In genomic region chr10:98972912-98973605, GRCm38 (mm10) we compare ENCODE assay signal across 27 mouse cellular contexts. TPM values are rescaled to one million over a fixed set of nuclear protein-coding genes. Genes with fewer than 3 reads are reported as not detected.
A peak's percentile ranks its signal among the peaks of the same experiment; 100 is the strongest.
DNase-seq lines count a peak whose midpoint lies in the region; ATAC-seq and TF ChIP-seq lines count a peak whose summit lies in the region.
"Had no signal": no experiment of that assay in that cellular context is flagged by ENCODE, and none has a peak within 500 bp of the region (broad histone marks: within the 10 kb centered on the region; RNA-seq: fewer than 3 reads in every experiment).

No protein-coding gene starts in this region.

- ATAC-seq in embryonic facial prominence, embryonic 11.5 days (replicated peaks; ENCODE audit: insufficient number of reproducible peaks, low FRiP score, low TSS enrichment, low read depth): 0 out of 2 replicates have a peak, but pooled peaks have one; percentile 56
- ATAC-seq in kidney, postnatal 0 days (replicated peaks; ENCODE audit: low FRiP score, low read depth): 0 out of 2 replicates have a peak, but pooled peaks have one; percentile 64
- peak; percentile 61; the same call in 1 of the 2 replicates for ATAC-seq in intestine, postnatal 0 days
- ATAC-seq in hindbrain, embryonic 12.5 days (ENCODE audit: low FRiP score): no peak
- ATAC-seq: forebrain, embryonic 15.5 days; midbrain, embryonic 16.5 days had no signal

- in situ Hi-C loops in CH12.LX (cut with MboI; ENCODE audit: low pct_ligation_motif_present, low pct_unique_long_range_greater_than_20kb, low sequenced_read_pairs): no loop called here

- no peak for TF ChIP-seq RAD21 in CH12.LX (IDR thresholded peaks at IDR 0.05; ENCODE audit: low read depth, low read length)

- TF ChIP-seq CTCF in kidney, postnatal 0 days (IDR thresholded peaks at IDR 0.05; ENCODE audit: low read depth): no peak
- no peak for TF ChIP-seq CTCF in CH12.LX (conservative IDR thresholded peaks at IDR 0.05 in 1 of 2, IDR thresholded peaks at IDR 0.05 in 1 of 2; ENCODE audit: low read depth in 2 of 2, low read length in 2 of 2)
- no peak for TF ChIP-seq CTCF in intestine, postnatal 0 days (IDR thresholded peaks at IDR 0.05; ENCODE audit: low read depth)

- H3K4me3 ChIP-seq in embryonic facial prominence, embryonic 11.5 days (ENCODE audit: low read depth, low read length): no peak overlapping the region
- H3K4me3 ChIP-seq in embryonic facial prominence, embryonic 10.5 days: no peak overlapping the region
- H3K4me3 ChIP-seq in kidney, postnatal 0 days (replicated peaks; ENCODE audit: low read depth, low read length): no peak overlapping the region
- H3K4me3 ChIP-seq in CH12.LX (replicated peaks in 1 of 3; ENCODE audit: low read depth in 2 of 3, low read length in 2 of 3, poor library complexity in 1 of 3): no peak overlapping the region
- no peak overlapping the region for H3K4me3 ChIP-seq in intestine, postnatal 0 days (ENCODE audit: low read depth, low read length)
- no peak overlapping the region for H3K4me3 ChIP-seq in hindbrain, embryonic 10.5 days
- H3K4me3 ChIP-seq in hindbrain, embryonic 12.5 days: no peak overlapping the region
- H3K4me3 ChIP-seq: embryonic facial prominence, embryonic 12.5 days; forebrain, embryonic 10.5 days; forebrain, embryonic 15.5 days; heart, embryonic 10.5 days; heart, embryonic 15.5 days; kidney, embryonic 15.5 days; limb, embryonic 15.5 days; liver, embryonic 13.5 days had no signal

- no peaks in the 10 kb centered on the region for H3K9me3 ChIP-seq in embryonic facial prominence, embryonic 11.5 days (replicated peaks; ENCODE audit: control insufficient read depth, low read length)
- H3K9me3 ChIP-seq in embryonic facial prominence, embryonic 10.5 days: no peaks in the 10 kb centered on the region
- H3K9me3 ChIP-seq in kidney, postnatal 0 days (replicated peaks; ENCODE audit: low read length): no peaks in the 10 kb centered on the region
- H3K9me3 ChIP-seq in CH12.LX (replicated peaks; ENCODE audit: low read length): no peaks in the 10 kb centered on the region
- H3K9me3 ChIP-seq in intestine, postnatal 0 days (ENCODE audit: control insufficient read depth): no peaks in the 10 kb centered on the region
- H3K9me3 ChIP-seq in hindbrain, embryonic 10.5 days: no peaks in the 10 kb centered on the region
- no peaks in the 10 kb centered on the region for H3K9me3 ChIP-seq in hindbrain, embryonic 12.5 days (replicated peaks)
- H3K9me3 ChIP-seq: embryonic facial prominence, embryonic 12.5 days; forebrain, embryonic 15.5 days; G1E; heart, embryonic 10.5 days; heart, embryonic 15.5 days; kidney, embryonic 15.5 days; limb, embryonic 15.5 days; liver, embryonic 13.5 days had no signal

- peaks cover 26% of the 10 kb centered on the region for H3K79me2 ChIP-seq in CH12.LX (replicated peaks; ENCODE audit: control insufficient read depth, extremely low read depth, insufficient read depth, poor library complexity, severe bottlenecking)

- WGBS in embryonic facial prominence, embryonic 11.5 days: 70% methylated on average over 18 of the region's 18 CpGs
- 77% methylated on average over 18 of the region's 18 CpGs for WGBS in embryonic facial prominence, embryonic 10.5 days
- 65% methylated on average over 18 of the region's 18 CpGs for WGBS in kidney, postnatal 0 days
- 64% methylated on average over 18 of the region's 18 CpGs for WGBS in intestine, postnatal 0 days
- 90% methylated on average over 18 of the region's 18 CpGs for WGBS in hindbrain, embryonic 10.5 days
- 87% methylated on average over 18 of the region's 18 CpGs for WGBS in hindbrain, embryonic 12.5 days

- no peaks in the 10 kb centered on the region for H3K36me3 ChIP-seq in embryonic facial prominence, embryonic 11.5 days (replicated peaks; ENCODE audit: control insufficient read depth, insufficient read depth, low read depth, low read length)
- H3K36me3 ChIP-seq in embryonic facial prominence, embryonic 10.5 days (replicated peaks): peaks cover 34% of the 10 kb centered on the region
- H3K36me3 ChIP-seq in kidney, postnatal 0 days (ENCODE audit: insufficient read depth, low read length): 0 out of 2 replicates have a peak, but pooled peaks cover 9% of the 10 kb centered on the region
- H3K36me3 ChIP-seq in CH12.LX (replicated peaks in 1 of 2; ENCODE audit: control insufficient read depth in 1 of 2, insufficient read depth in 1 of 2, low read length in 1 of 2): peaks cover 3 to 33% of the 10 kb centered on the region in 2 experiments
- peaks cover 18% of the 10 kb centered on the region for H3K36me3 ChIP-seq in intestine, postnatal 0 days (ENCODE audit: control insufficient read depth, insufficient read depth)
- peaks cover 28% of the 10 kb centered on the region for H3K36me3 ChIP-seq in hindbrain, embryonic 10.5 days
- peaks cover 7% of the 10 kb centered on the region; the same call in 1 of the 2 replicates for H3K36me3 ChIP-seq in hindbrain, embryonic 12.5 days

- H3K9ac ChIP-seq in embryonic facial prominence, embryonic 11.5 days (replicated peaks; ENCODE audit: low read length): no peak overlapping the region
- H3K9ac ChIP-seq in kidney, postnatal 0 days (ENCODE audit: low read depth, low read length): no peak overlapping the region
- H3K9ac ChIP-seq in CH12.LX (ENCODE audit: insufficient read depth, low read depth): no peak overlapping the region
- H3K9ac ChIP-seq in intestine, postnatal 0 days (ENCODE audit: low read depth, low read length): no peak overlapping the region
- no peak overlapping the region for H3K9ac ChIP-seq in hindbrain, embryonic 12.5 days
- H3K9ac ChIP-seq: embryonic facial prominence, embryonic 12.5 days; forebrain, embryonic 15.5 days; heart, embryonic 15.5 days; hindbrain, embryonic 14.5 days; kidney, embryonic 15.5 days; limb, embryonic 15.5 days; liver, embryonic 13.5 days had no signal

- H3K27ac ChIP-seq in embryonic facial prominence, embryonic 11.5 days (replicated peaks; ENCODE audit: low read depth, low read length): no peak overlapping the region
- H3K27ac ChIP-seq in embryonic facial prominence, embryonic 10.5 days (replicated peaks): no peak overlapping the region
- no peak overlapping the region for H3K27ac ChIP-seq in kidney, postnatal 0 days
- H3K27ac ChIP-seq in CH12.LX (ENCODE audit: insufficient read depth, low read depth): no peak overlapping the region
- H3K27ac ChIP-seq in intestine, postnatal 0 days (ENCODE audit: low read depth, low read length): no peak overlapping the region
- H3K27ac ChIP-seq in hindbrain, embryonic 10.5 days: no peak overlapping the region
- H3K27ac ChIP-seq in hindbrain, embryonic 12.5 days: no peak overlapping the region
- H3K27ac ChIP-seq: embryonic facial prominence, embryonic 12.5 days; forebrain, embryonic 10.5 days; forebrain, embryonic 15.5 days; heart, embryonic 10.5 days; heart, embryonic 15.5 days; hindbrain, embryonic 14.5 days; kidney, embryonic 15.5 days; limb, embryonic 15.5 days; liver, embryonic 13.5 days had no signal

- no peak overlapping the region for H3K4me2 ChIP-seq in embryonic facial prominence, embryonic 11.5 days (ENCODE audit: low read depth, low read length)
- H3K4me2 ChIP-seq in kidney, postnatal 0 days (ENCODE audit: low read length): no peak overlapping the region
- H3K4me2 ChIP-seq in CH12.LX (ENCODE audit: insufficient read depth, low read depth, poor library complexity, severe bottlenecking): no peak overlapping the region
- 0 out of 2 replicates have a peak overlapping the region, but pooled peaks have one; percentile 10 for H3K4me2 ChIP-seq in intestine, postnatal 0 days (replicated peaks; ENCODE audit: low read depth)
- no peak overlapping the region for H3K4me2 ChIP-seq in hindbrain, embryonic 12.5 days (replicated peaks)
- H3K4me2 ChIP-seq: embryonic facial prominence, embryonic 12.5 days; forebrain, embryonic 15.5 days; heart, embryonic 15.5 days; hindbrain, embryonic 14.5 days; kidney, embryonic 15.5 days; limb, embryonic 15.5 days; liver, embryonic 13.5 days had no signal

- no peak for TF ChIP-seq POLR2A in CH12.LX (IDR thresholded peaks at IDR 0.05; ENCODE audit: low read depth, low read length)

- TF ChIP-seq EP300 in CH12.LX (IDR thresholded peaks at IDR 0.05; ENCODE audit: low read length): no peak

- H3K27me3 ChIP-seq in embryonic facial prominence, embryonic 11.5 days (ENCODE audit: control insufficient read depth, insufficient read depth, low read length): no peaks in the 10 kb centered on the region
- H3K27me3 ChIP-seq in embryonic facial prominence, embryonic 10.5 days (replicated peaks; ENCODE audit: low read depth, poor library complexity, severe bottlenecking): no peaks in the 10 kb centered on the region
- no peaks in the 10 kb centered on the region for H3K27me3 ChIP-seq in kidney, postnatal 0 days (ENCODE audit: insufficient read depth, low read length)
- H3K27me3 ChIP-seq in CH12.LX (replicated peaks): no peaks in the 10 kb centered on the region
- H3K27me3 ChIP-seq in intestine, postnatal 0 days (replicated peaks; ENCODE audit: control insufficient read depth, insufficient read depth, low read length): no peaks in the 10 kb centered on the region
- H3K27me3 ChIP-seq in hindbrain, embryonic 10.5 days (ENCODE audit: insufficient read depth, poor library complexity, severe bottlenecking): no peaks in the 10 kb centered on the region
- no peaks in the 10 kb centered on the region for H3K27me3 ChIP-seq in hindbrain, embryonic 12.5 days
- H3K27me3 ChIP-seq: embryonic facial prominence, embryonic 12.5 days; forebrain, embryonic 15.5 days; heart, embryonic 15.5 days; kidney, embryonic 15.5 days; limb, embryonic 15.5 days; liver, embryonic 13.5 days had no signal

- DNase-seq in embryonic facial prominence, embryonic 11.5 days (ENCODE audit: low spot score): peak; percentile 28
- DNase-seq in embryonic facial prominence, embryonic 10.5 days (ENCODE audit: low spot score): no peak
- no peak for DNase-seq in kidney, postnatal 0 days (ENCODE audit: low spot score)
- no peak for DNase-seq in kidney, postnatal 4 days
- DNase-seq in CH12.LX (ENCODE audit: extremely low read depth): peak; percentile 31
- no peak for DNase-seq in hindbrain, embryonic 10.5 days (ENCODE audit: low spot score)
- DNase-seq: adrenal gland, postnatal 10 days; cerebellum, adult 8-10 months; cerebellum, postnatal 25 days; heart, postnatal 36 days; liver, embryonic 13.5 days; lung, postnatal 10 days; right cerebral cortex, adult 18-20 months; spleen, adult 18-20 months; thymus, postnatal 4 days had no signal

- dilution Hi-C loops in CH12.LX (cut with MboI; ENCODE audit: extremely low pct_ligation_motif_present, extremely low pct_unique_long_range_greater_than_20kb, low sequenced_read_pairs): no loop called here

- no peaks in the 10 kb centered on the region for H3K4me1 ChIP-seq in embryonic facial prominence, embryonic 11.5 days (ENCODE audit: control insufficient read depth, insufficient read depth, low read length)
- H3K4me1 ChIP-seq in embryonic facial prominence, embryonic 10.5 days: peaks cover 32% of the 10 kb centered on the region
- peaks cover 16% of the 10 kb centered on the region; the same call in 1 of the 2 replicates for H3K4me1 ChIP-seq in kidney, postnatal 0 days (replicated peaks; ENCODE audit: insufficient read depth, low read length)
- H3K4me1 ChIP-seq in CH12.LX (ENCODE audit: control insufficient read depth in 1 of 2, insufficient read depth in 2 of 2): peaks cover 24 to 87% of the 10 kb centered on the region in 2 experiments
- no peaks in the 10 kb centered on the region; the same call in 1 of the 2 replicates for H3K4me1 ChIP-seq in intestine, postnatal 0 days (replicated peaks; ENCODE audit: control insufficient read depth, insufficient read depth, low read length)
- H3K4me1 ChIP-seq in hindbrain, embryonic 10.5 days (replicated peaks): peaks cover 14% of the 10 kb centered on the region; the same call in 1 of the 2 replicates
- H3K4me1 ChIP-seq in hindbrain, embryonic 12.5 days: peaks cover 15% of the 10 kb centered on the region
- H3K4me1 ChIP-seq: forebrain, embryonic 15.5 days had no signal

RNA-seq across cellular contexts. Expression of gene Atp2b1, which starts 58.9 kb away (rescaled TPM):
- polyA plus RNA-seq in embryonic facial prominence, embryonic 11.5 days (2014; fragmentation: Nextera tagmentation; extraction: Ambion mirVana): 92.0 and 94.1 TPM in 2 replicates
- polyA plus RNA-seq in embryonic facial prominence, embryonic 10.5 days (2016; fragmentation: Nextera tagmentation; extraction: Ambion mirVana): 92.3 and 101 TPM in 2 replicates
- 167 and 178 TPM in 2 replicates for polyA plus RNA-seq in kidney, postnatal 0 days (2015; fragmentation: Nextera tagmentation; extraction: Ambion mirVana)
- total RNA-seq in CH12.LX (2012; rRNA removed): 29.8 and 31.7 TPM in 2 replicates
- 21.2 and 25.0 TPM in 2 replicates for total RNA-seq in CH12.LX (2014; rRNA removed)
- 41.7 and 49.7 TPM in 2 replicates for polyA plus RNA-seq in CH12.LX (2012; ENCODE audit: insufficient read length, low read depth)
- 179 and 193 TPM in 2 replicates for polyA plus RNA-seq in intestine, postnatal 0 days (2015; fragmentation: Nextera tagmentation; extraction: Ambion mirVana)
- 90.4 and 93.7 TPM in 2 replicates for polyA plus RNA-seq in hindbrain, embryonic 10.5 days (2016; fragmentation: Nextera tagmentation; extraction: Ambion mirVana)
- polyA plus RNA-seq in hindbrain, embryonic 12.5 days (2016; fragmentation: Nextera tagmentation; extraction: Ambion mirVana): 151 and 160 TPM in 2 replicates

Comparison
In these comparisons a context has a peak if more than half of its experiments do, and no peak if none do; other contexts are left out.
1. DNase-seq: peak in embryonic facial prominence, embryonic 11.5 days (single experiment) and CH12.LX (single experiment); none in embryonic facial prominence, embryonic 10.5 days (single experiment), kidney, postnatal 0 days (single experiment), kidney, postnatal 4 days (0 of 2) and hindbrain, embryonic 10.5 days (single experiment).